Mouse (Mus musculus) activated CD4-positive, CD25-positive, alpha-beta regulatory T cell (primary cell): ENCODE results near the gene Zfp91. TPM values are rescaled to one million over a fixed set of nuclear protein-coding genes. Genes with fewer than 3 reads are reported as not detected.

Source experiments
- polyA plus RNA-seq, 2 experiments: library from polyadenylated mRNA; unstranded; fragments of 100-300 nt; shearing (Covaris generic); gene quantifications; one replicate each; pipeline ENCODE4 v1.2.1; 2017

The Zfp91 gene
- polyA plus RNA-seq = 10 to 100 TPM; 21.0 to 22.1 TPM

DNA sequence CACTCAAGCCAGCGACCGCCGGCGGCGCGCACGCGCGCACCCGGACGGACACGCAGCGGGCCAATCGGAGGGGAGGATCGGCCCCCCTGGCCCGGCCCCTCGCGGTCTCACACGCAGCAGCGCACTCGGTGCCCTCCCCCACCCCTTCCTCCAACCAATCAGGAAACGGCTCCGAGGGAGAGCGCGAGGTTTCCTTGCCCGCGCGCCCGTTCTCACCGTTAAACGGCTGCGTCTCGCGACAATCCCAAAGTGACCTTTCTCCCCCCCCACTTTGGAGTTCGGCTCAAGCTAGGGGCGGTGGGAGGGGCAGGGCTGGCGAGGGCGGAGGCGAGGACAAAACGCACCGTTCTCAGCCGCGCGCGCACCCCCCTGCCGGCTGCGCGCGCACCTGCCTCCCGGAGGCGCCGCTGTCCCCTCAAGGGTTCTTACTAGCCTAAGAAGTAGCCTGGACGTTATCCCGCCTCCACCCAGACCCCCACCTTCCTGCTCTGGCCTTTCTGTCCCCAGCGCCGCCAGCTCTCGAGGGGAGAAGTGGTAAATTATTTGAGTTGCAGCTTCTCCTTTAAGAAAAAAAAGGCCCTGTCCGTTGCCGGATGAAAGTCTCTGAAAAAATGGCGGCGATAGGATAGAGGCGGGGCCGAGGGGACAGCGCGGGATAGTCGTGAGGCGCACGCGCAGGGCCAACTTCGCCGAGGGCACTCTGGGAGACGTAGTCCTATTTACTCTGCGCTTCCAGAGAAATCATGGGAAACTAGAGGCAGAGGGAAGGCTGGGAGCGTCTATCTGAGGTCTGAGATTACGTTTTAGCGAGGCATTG lies at the start of gene Zfp91, which contains the start of gene Lpxn:
Zfp91 (minus strand) TSS at position 616 of the 817 bp plus-strand sequence.
Lpxn (plus strand) TSS at position 683 of the 817 bp plus-strand sequence.

GRCm38 (mm10) chr19:12765308-12765707 lies 30.6 kb downstream of the Zfp91 start, which contains the start of gene Cntf:
TSS of gene Cntf (minus strand) at chr19:12765632.

Other genes with a start within 250 kb of the Zfp91 start
- not detected for gene Gm4952, start 196.2 kb downstream of the Zfp91 start, polyA plus RNA-seq
- gene Glyat, start 162.8 kb downstream of the Zfp91 start, polyA plus RNA-seq = not detected
- gene Olfr1442, start 125.7 kb downstream of the Zfp91 start, polyA plus RNA-seq = under 1 TPM in 1 of 2 experiments, not detected in 1; 0.36 TPM
- gene Olfr1443, start 118.0 kb downstream of the Zfp91 start, polyA plus RNA-seq = not detected
- not detected for gene Keg1, start 100.3 kb downstream of the Zfp91 start, polyA plus RNA-seq
- under 1 TPM in 1 of 2 experiments, not detected in 1; 0.26 TPM for gene Cntf, start 30.5 kb downstream of the Zfp91 start, polyA plus RNA-seq
- gene Lpxn, start 67 bp upstream of the Zfp91 start, polyA plus RNA-seq = 100 to 1,000 TPM; 137 to 196 TPM
- gene Gm5244, start 50.6 kb upstream of the Zfp91 start, polyA plus RNA-seq = not detected
- gene Olfr1444, start 61.2 kb upstream of the Zfp91 start, polyA plus RNA-seq = under 1 TPM in 1 of 2 experiments, not detected in 1; 0.73 TPM
- gene Olfr1445, start 87.7 kb upstream of the Zfp91 start, polyA plus RNA-seq = under 1 TPM in 1 of 2 experiments, not detected in 1; 0.29 TPM
- gene Olfr1446, start 97.4 kb upstream of the Zfp91 start, polyA plus RNA-seq = not detected
- gene Olfr1447, start 107.6 kb upstream of the Zfp91 start, polyA plus RNA-seq = not detected
- under 1 TPM in 1 of 2 experiments, not detected in 1; 0.10 TPM for gene Olfr1448, start 128.3 kb upstream of the Zfp91 start, polyA plus RNA-seq
- not detected for gene Olfr1449, start 134.7 kb upstream of the Zfp91 start, polyA plus RNA-seq
- gene Olfr1450, start 154.1 kb upstream of the Zfp91 start, polyA plus RNA-seq = not detected
- under 1 TPM in 1 of 2 experiments, not detected in 1; 0.80 TPM for gene Olfr1451, start 198.9 kb upstream of the Zfp91 start, polyA plus RNA-seq
- gene Olfr1453, start 232.2 kb upstream of the Zfp91 start, polyA plus RNA-seq = not detected